Mouse (Mus musculus): ENCODE data around the gene Mif. TPM values are rescaled to one million over a fixed set of nuclear protein-coding genes. Genes with fewer than 3 reads are reported as not detected.

Mif gene
- polyA plus RNA-seq, 1 experiment from 2014 or later, result 984 TPM

DNA sequence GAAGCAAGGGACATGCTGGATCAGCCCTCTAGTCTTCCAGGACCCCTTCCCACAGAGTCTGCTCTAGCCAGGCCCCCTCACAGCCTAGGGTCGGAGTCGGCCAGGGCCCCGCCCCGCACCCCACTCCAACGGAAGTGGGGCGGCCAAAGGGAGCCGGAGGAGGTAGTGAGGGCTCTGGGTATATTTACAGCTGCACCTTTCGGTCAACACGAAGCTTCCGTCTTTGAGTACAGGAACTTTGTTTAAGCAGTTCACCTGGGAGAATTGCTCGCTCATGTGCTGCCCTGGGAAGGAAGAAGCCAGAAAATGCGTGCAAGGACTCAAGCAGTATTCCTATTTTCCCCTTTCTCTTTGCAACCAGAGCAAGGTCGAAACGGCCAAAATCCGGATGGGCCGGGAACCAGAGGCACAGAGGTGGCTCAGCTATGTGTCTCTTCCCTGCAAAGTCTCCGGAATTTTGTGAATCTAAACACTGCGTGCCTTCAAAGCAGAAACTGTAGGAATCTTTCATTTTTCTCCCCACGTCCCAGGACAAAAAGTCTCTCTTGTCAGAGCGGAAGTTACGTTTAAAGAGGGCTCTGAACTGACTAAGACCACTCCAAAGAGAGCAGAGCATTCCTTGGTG, 26.5 kb downstream of the Mif start:
- TF ChIP-seq CTCF (IDR thresholded peaks at IDR 0.05; ENCODE audit: low read depth), result no peak
- TF ChIP-seq EP300 (optimal IDR thresholded peaks at IDR 0.05), result no peak
- peak overlapping the region; percentile 77 for H3K4me2 ChIP-seq (replicated peaks; ENCODE audit: low read depth)
- H3K27me3 ChIP-seq (ENCODE audit: control insufficient read depth, insufficient read depth, low read length), result no peaks in the 10 kb centered on the region
- no peaks in the 10 kb centered on the region for H3K36me3 ChIP-seq (ENCODE audit: control insufficient read depth, insufficient read depth, low read length)
- peak; percentile 62 for DNase-seq (ENCODE audit: low spot score)
- no peaks in the 10 kb centered on the region for H3K9me3 ChIP-seq (ENCODE audit: control insufficient read depth, low read length)
- ATAC-seq (ENCODE audit: low FRiP score, low TSS enrichment), result peak; percentile 16; the same call in 1 of the 2 replicates
- peak overlapping the region; percentile 67 for H3K9ac ChIP-seq (ENCODE audit: low read length)
- H3K27ac ChIP-seq (replicated peaks), result peak overlapping the region; percentile 88
- no peaks in the 10 kb centered on the region; the same call in none of the 2 replicates for H3K4me1 ChIP-seq (replicated peaks; ENCODE audit: control insufficient read depth, insufficient read depth)
- WGBS, result 13% methylated on average over 21 of the region's 21 CpGs
- H3K4me3 ChIP-seq (ENCODE audit: low read depth, low read length), result peak overlapping the region; percentile 43

DNA sequence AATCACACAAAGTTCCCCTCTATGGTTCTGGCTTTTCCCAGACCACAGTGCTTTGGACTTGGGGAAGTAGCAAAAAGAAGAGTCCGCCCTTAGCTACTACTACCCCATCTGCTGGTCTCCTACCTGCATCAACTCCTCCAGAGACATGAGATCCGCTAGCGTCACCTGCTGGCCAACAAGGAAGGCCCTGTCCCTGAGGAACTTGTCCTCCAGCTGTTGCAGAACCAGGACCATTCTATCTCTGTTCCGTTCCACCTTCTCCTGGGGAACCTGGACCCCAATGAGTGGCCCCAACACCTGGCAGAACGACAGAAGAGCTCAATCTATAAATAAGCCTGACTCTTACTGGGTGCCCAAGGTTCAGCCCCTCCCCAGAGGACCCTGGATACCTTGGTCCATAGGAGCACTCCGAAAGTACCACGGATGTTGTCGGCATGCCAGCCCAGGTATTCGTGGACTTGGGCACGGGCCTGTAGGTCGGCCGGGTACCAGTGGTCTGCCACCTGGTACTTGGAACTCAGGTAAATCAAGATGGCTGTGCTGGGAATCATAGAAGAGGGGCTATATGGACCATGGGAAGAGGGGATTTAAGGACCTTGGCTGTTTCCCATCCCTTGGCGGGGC, 27.7 kb downstream of the Mif start:
- ATAC-seq (ENCODE audit: low FRiP score, low TSS enrichment), result peak; percentile 16; the same call in 1 of the 2 replicates

DNA sequence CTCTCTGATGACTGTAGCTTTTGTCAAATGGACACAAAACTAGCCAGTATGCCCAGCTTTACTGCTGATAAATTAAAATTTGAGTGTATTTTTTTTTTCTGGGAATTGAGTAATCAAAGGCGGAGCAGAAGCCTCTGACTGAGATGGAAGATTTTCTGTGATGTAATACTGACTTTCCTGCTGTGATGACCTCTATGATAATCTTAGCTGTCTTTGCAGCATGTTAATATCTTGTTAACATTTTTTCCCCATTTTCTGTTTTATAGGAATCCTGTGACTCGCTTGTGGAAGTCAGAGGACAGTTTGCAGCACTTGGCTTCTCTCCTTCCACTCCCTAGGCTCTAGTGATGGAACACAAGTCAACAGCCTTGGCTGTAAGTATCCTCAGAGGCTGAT, 29.8 kb downstream of the Mif start:
- DNase-seq (ENCODE audit: low spot score) (no peak), ATAC-seq (ENCODE audit: low FRiP score, low TSS enrichment) (no peak)
- TF ChIP-seq EP300 (optimal IDR thresholded peaks at IDR 0.05), result no peak
- no peak for TF ChIP-seq CTCF (IDR thresholded peaks at IDR 0.05; ENCODE audit: low read depth)
- WGBS, result 76% methylated on average over 2 of the region's 2 CpGs
- Histone ChIP-seq H3K36me3 (ENCODE audit: control insufficient read depth, insufficient read depth, low read length) (no peaks in the 10 kb centered on the region), H3K4me3 (ENCODE audit: low read depth, low read length) (no peak overlapping the region), H3K4me2 (replicated peaks; ENCODE audit: low read depth) (no peak overlapping the region), H3K9me3 (ENCODE audit: control insufficient read depth, low read length) (no peaks in the 10 kb centered on the region), H3K9ac (ENCODE audit: low read length) (no peak overlapping the region), H3K27ac (replicated peaks) (no peak overlapping the region), H3K27me3 (ENCODE audit: control insufficient read depth, insufficient read depth, low read length) (no peaks in the 10 kb centered on the region), H3K4me1 (replicated peaks; ENCODE audit: control insufficient read depth, insufficient read depth) (peaks cover 2% of the 10 kb centered on the region; the same call in 1 of the 2 replicates)

More for the DNA sequence above, 27.7 kb downstream of the Mif start:
- TF ChIP-seq CTCF (IDR thresholded peaks at IDR 0.05; ENCODE audit: low read depth), result peak; percentile 94
- no peak for TF ChIP-seq EP300 (optimal IDR thresholded peaks at IDR 0.05)
- no peak overlapping the region for H3K27ac ChIP-seq (replicated peaks)
- H3K4me2 ChIP-seq (replicated peaks; ENCODE audit: low read depth), result no peak overlapping the region
- no peaks in the 10 kb centered on the region for H3K36me3 ChIP-seq (ENCODE audit: control insufficient read depth, insufficient read depth, low read length)
- 71% methylated on average over 13 of the region's 13 CpGs for whole genome bisulfite sequencing
- no peak overlapping the region for H3K4me3 ChIP-seq (ENCODE audit: low read depth, low read length)
- H3K9ac ChIP-seq (ENCODE audit: low read length), result no peak overlapping the region
- peak; percentile 88 for DNase-seq (ENCODE audit: low spot score)
- H3K9me3 ChIP-seq (ENCODE audit: control insufficient read depth, low read length), result no peaks in the 10 kb centered on the region
- peaks cover 1% of the 10 kb centered on the region for H3K4me1 ChIP-seq (replicated peaks; ENCODE audit: control insufficient read depth, insufficient read depth)
- H3K27me3 ChIP-seq (ENCODE audit: control insufficient read depth, insufficient read depth, low read length), result no peaks in the 10 kb centered on the region

DNA sequence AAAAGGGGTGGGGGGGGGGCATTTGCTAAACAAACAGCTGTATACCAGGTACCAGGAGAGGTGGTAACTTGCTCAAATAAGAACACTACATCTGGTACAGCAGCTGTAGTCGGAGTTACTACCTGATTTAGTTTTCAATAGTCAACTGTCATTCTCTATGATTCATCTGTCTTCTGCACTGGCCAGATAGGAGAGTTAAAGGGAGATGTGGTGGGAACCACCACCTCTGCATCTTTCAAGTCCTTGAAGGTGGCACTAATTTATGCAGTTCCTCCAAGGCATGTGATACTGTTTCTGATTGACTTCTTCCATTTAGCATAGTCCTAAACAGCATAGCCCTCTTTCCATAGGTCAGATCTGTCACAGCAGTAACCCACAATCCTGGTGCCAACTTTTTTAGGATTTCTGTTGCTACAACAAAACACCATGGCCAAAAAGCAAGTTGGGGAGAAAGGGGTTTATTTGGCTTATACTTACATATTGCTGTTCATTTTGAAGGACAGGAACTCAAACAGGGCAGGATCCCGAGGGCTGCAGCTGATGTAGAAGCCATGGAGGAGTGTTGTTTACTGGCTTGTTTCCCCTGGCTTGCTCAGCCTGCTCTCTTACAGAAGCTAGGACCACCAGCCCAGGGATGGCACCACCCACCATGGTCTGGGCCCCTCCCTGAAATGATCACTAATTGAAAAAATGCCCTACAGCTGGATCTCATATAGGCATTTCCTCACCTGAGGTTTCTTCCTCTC, 30.3 kb downstream of the Mif start:
- Histone ChIP-seq H3K36me3 (ENCODE audit: control insufficient read depth, insufficient read depth, low read length) (no peaks in the 10 kb centered on the region), H3K27me3 (ENCODE audit: control insufficient read depth, insufficient read depth, low read length) (no peaks in the 10 kb centered on the region), H3K4me1 (replicated peaks; ENCODE audit: control insufficient read depth, insufficient read depth) (peaks cover 2% of the 10 kb centered on the region; the same call in 1 of the 2 replicates), H3K27ac (replicated peaks) (no peak overlapping the region), H3K9me3 (ENCODE audit: control insufficient read depth, low read length) (no peaks in the 10 kb centered on the region), H3K9ac (ENCODE audit: low read length) (no peak overlapping the region), H3K4me3 (ENCODE audit: low read depth, low read length) (no peak overlapping the region), H3K4me2 (replicated peaks; ENCODE audit: low read depth) (no peak overlapping the region)
- ATAC-seq (ENCODE audit: low FRiP score, low TSS enrichment) (no peak), DNase-seq (ENCODE audit: low spot score) (no peak)
- TF ChIP-seq EP300 (optimal IDR thresholded peaks at IDR 0.05), result no peak
- WGBS, result 65% methylated on average over 2 of the region's 2 CpGs

DNA sequence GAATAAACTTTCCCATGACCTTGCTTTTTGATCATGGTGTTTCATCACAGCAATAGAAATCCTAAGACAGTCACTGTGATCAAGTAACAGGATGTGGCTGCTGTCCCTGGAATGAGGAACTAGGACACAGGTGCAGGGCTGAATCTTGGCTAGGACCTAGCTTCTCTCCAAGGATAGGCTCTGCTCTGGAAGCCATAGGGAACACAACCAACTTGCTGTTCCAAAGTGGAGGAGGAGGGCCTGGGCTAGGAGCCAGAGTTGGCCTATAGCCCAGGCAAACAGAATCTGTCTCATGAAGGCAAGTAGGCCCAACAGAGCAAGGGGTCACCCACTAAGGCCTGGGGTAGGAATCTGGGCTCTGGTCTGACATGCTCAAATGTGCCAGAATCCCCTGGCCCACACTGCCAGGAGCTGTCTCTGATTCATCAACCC, 31.5 kb downstream of the Mif start:
- no peaks in the 10 kb centered on the region for H3K36me3 ChIP-seq (ENCODE audit: control insufficient read depth, insufficient read depth, low read length)
- TF ChIP-seq CTCF (IDR thresholded peaks at IDR 0.05; ENCODE audit: low read depth), result no peak
- no peak for TF ChIP-seq EP300 (optimal IDR thresholded peaks at IDR 0.05)
- H3K4me1 ChIP-seq (replicated peaks; ENCODE audit: control insufficient read depth, insufficient read depth), result 0 out of 2 replicates have a peak, but pooled peaks cover 2% of the 10 kb centered on the region
- H3K27me3 ChIP-seq (ENCODE audit: control insufficient read depth, insufficient read depth, low read length), result no peaks in the 10 kb centered on the region
- ATAC-seq (ENCODE audit: low FRiP score, low TSS enrichment) (no peak), DNase-seq (ENCODE audit: low spot score) (no peak)
- no peak overlapping the region for H3K4me3 ChIP-seq (ENCODE audit: low read depth, low read length)
- no peaks in the 10 kb centered on the region for H3K9me3 ChIP-seq (ENCODE audit: control insufficient read depth, low read length)
- no peak overlapping the region for H3K4me2 ChIP-seq (replicated peaks; ENCODE audit: low read depth)
- H3K27ac ChIP-seq (replicated peaks), result no peak overlapping the region
- H3K9ac ChIP-seq (ENCODE audit: low read length), result no peak overlapping the region

All from stomach, postnatal 0 days (tissue).